9 mouse cellular contexts compared by ENCODE assay signal in genomic region chr13:9314099-9314712, GRCm38 (mm10). TPM values are rescaled to one million over a fixed set of nuclear protein-coding genes. Genes with fewer than 3 reads are reported as not detected.
DNase-seq lines count a peak whose midpoint lies in the region; ATAC-seq lines count a peak whose summit lies in the region.
"Had no signal": no experiment of that assay in that cellular context is flagged by ENCODE, and none has a peak within 500 bp of the region (broad histone marks: within the 10 kb centered on the region; RNA-seq: fewer than 3 reads in every experiment).

No protein-coding gene starts in this region.

- no peak overlapping the region for H3K4me2 ChIP-seq in midbrain, embryonic 14.5 days (ENCODE audit: low read length)
- H3K4me2 ChIP-seq in hindbrain, embryonic 13.5 days, result no peak overlapping the region
- H3K4me2 ChIP-seq in midbrain, embryonic 16.5 days (ENCODE audit: low read length), result no peak overlapping the region
- H3K4me2 ChIP-seq in intestine, embryonic 15.5 days (replicated peaks), result no peak overlapping the region

- no peaks in the 10 kb centered on the region for H3K36me3 ChIP-seq in midbrain, embryonic 14.5 days (ENCODE audit: control insufficient read depth, insufficient read depth, low read length)
- H3K36me3 ChIP-seq in midbrain, embryonic 10.5 days, result no peaks in the 10 kb centered on the region
- H3K36me3 ChIP-seq in hindbrain, embryonic 13.5 days, result no peaks in the 10 kb centered on the region
- H3K36me3 ChIP-seq in midbrain, embryonic 16.5 days (ENCODE audit: control insufficient read depth, insufficient read depth, low read length), result no peaks in the 10 kb centered on the region
- no peaks in the 10 kb centered on the region for H3K36me3 ChIP-seq in intestine, embryonic 15.5 days

- no peak overlapping the region for H3K4me3 ChIP-seq in midbrain, embryonic 14.5 days (replicated peaks; ENCODE audit: low read depth, low read length)
- no peak overlapping the region for H3K4me3 ChIP-seq in midbrain, embryonic 10.5 days
- H3K4me3 ChIP-seq in hindbrain, embryonic 13.5 days, result no peak overlapping the region
- H3K4me3 ChIP-seq in midbrain, embryonic 16.5 days (ENCODE audit: low read depth, low read length), result no peak overlapping the region
- no peak overlapping the region for H3K4me3 ChIP-seq in intestine, embryonic 15.5 days (replicated peaks)
- H3K4me3 ChIP-seq: myocyte had no signal

- H3K27me3 ChIP-seq in midbrain, embryonic 14.5 days (ENCODE audit: control insufficient read depth, insufficient read depth, low read length), result no peaks in the 10 kb centered on the region
- no peaks in the 10 kb centered on the region for H3K27me3 ChIP-seq in midbrain, embryonic 10.5 days (ENCODE audit: low read depth, poor library complexity, severe bottlenecking)
- no peaks in the 10 kb centered on the region for H3K27me3 ChIP-seq in hindbrain, embryonic 13.5 days
- no peaks in the 10 kb centered on the region for H3K27me3 ChIP-seq in midbrain, embryonic 16.5 days (ENCODE audit: control insufficient read depth, insufficient read depth, low read depth, low read length)
- no peaks in the 10 kb centered on the region for H3K27me3 ChIP-seq in intestine, embryonic 15.5 days (replicated peaks)

- peak; percentile 13 to 36 for DNase-seq in cerebellum, adult 18-20 months
- DNase-seq in cerebellum, adult 11-12 months, result no peak
- peak; percentile 29 for DNase-seq in midbrain, embryonic 14.5 days
- no peak for DNase-seq in midbrain, embryonic 10.5 days (ENCODE audit: low spot score)
- no peak for DNase-seq in layer of hippocampus, postnatal 36 days

- H3K9me3 ChIP-seq in midbrain, embryonic 14.5 days (ENCODE audit: control insufficient read depth, low read length), result no peaks in the 10 kb centered on the region
- H3K9me3 ChIP-seq in midbrain, embryonic 10.5 days (replicated peaks), result no peaks in the 10 kb centered on the region
- no peaks in the 10 kb centered on the region for H3K9me3 ChIP-seq in hindbrain, embryonic 13.5 days
- H3K9me3 ChIP-seq in midbrain, embryonic 16.5 days (replicated peaks; ENCODE audit: control insufficient read depth, low read length, poor library complexity, severe bottlenecking), result no peaks in the 10 kb centered on the region
- H3K9me3 ChIP-seq in intestine, embryonic 15.5 days, result no peaks in the 10 kb centered on the region

- no peak for ATAC-seq in midbrain, embryonic 14.5 days (ENCODE audit: low FRiP score, low TSS enrichment)
- ATAC-seq in hindbrain, embryonic 13.5 days (ENCODE audit: low FRiP score), result 0 out of 2 replicates have a peak, but pooled peaks have one; percentile 44
- ATAC-seq in midbrain, embryonic 16.5 days, result 0 out of 2 replicates have a peak, but pooled peaks have one; percentile 27
- ATAC-seq in intestine, embryonic 15.5 days, result no peak

- H3K9ac ChIP-seq in midbrain, embryonic 14.5 days (replicated peaks; ENCODE audit: low read length), result no peak overlapping the region
- H3K9ac ChIP-seq in hindbrain, embryonic 13.5 days, result no peak overlapping the region
- no peak overlapping the region for H3K9ac ChIP-seq in midbrain, embryonic 16.5 days (ENCODE audit: low read depth, low read length)
- no peak overlapping the region for H3K9ac ChIP-seq in intestine, embryonic 15.5 days

- 0 out of 2 replicates have a peak overlapping the region, but pooled peaks have one; percentile 14 for H3K27ac ChIP-seq in midbrain, embryonic 14.5 days (replicated peaks; ENCODE audit: low read depth, low read length)
- H3K27ac ChIP-seq in midbrain, embryonic 10.5 days (replicated peaks), result no peak overlapping the region
- peak overlapping the region; percentile 23; the same call in 1 of the 2 replicates for H3K27ac ChIP-seq in hindbrain, embryonic 13.5 days
- no peak overlapping the region for H3K27ac ChIP-seq in midbrain, embryonic 16.5 days (ENCODE audit: low read length)
- no peak overlapping the region for H3K27ac ChIP-seq in intestine, embryonic 15.5 days

- H3K4me1 ChIP-seq in midbrain, embryonic 14.5 days (ENCODE audit: control insufficient read depth, insufficient read depth, low read length), result peaks cover 5% of the 10 kb centered on the region; the same call in 1 of the 2 replicates
- H3K4me1 ChIP-seq in midbrain, embryonic 10.5 days, result no peaks in the 10 kb centered on the region; the same call in 1 of the 2 replicates
- H3K4me1 ChIP-seq in hindbrain, embryonic 13.5 days (replicated peaks), result peaks cover 17% of the 10 kb centered on the region
- H3K4me1 ChIP-seq in midbrain, embryonic 16.5 days (ENCODE audit: control insufficient read depth, insufficient read depth, low read length), result peaks cover 12% of the 10 kb centered on the region; the same call in 1 of the 2 replicates
- H3K4me1 ChIP-seq in intestine, embryonic 15.5 days (replicated peaks), result 0 out of 2 replicates have a peak, but pooled peaks cover 3% of the 10 kb centered on the region

- 74% methylated on average over 2 of the region's 2 CpGs for WGBS in midbrain, embryonic 14.5 days
- 91% methylated on average over 2 of the region's 2 CpGs for WGBS in midbrain, embryonic 10.5 days
- 41% methylated on average over 2 of the region's 2 CpGs for WGBS in hindbrain, embryonic 13.5 days
- WGBS in midbrain, embryonic 16.5 days, result 74% methylated on average over 2 of the region's 2 CpGs
- WGBS in intestine, embryonic 15.5 days, result 74% methylated on average over 2 of the region's 2 CpGs

RNA-seq across cellular contexts. Expression of gene Dip2c, which starts 37.9 kb away (rescaled TPM):
- polyA plus RNA-seq in midbrain, embryonic 14.5 days (2014; fragmentation: Nextera tagmentation; extraction: Ambion mirVana), result 21.3 and 22.1 TPM in 2 replicates
- polyA plus RNA-seq in midbrain, embryonic 10.5 days (2016; fragmentation: Nextera tagmentation; extraction: Ambion mirVana), result 4.0 and 5.7 TPM in 2 replicates
- polyA plus RNA-seq in hindbrain, embryonic 13.5 days (2015; fragmentation: Nextera tagmentation; extraction: Ambion mirVana), result 10.2 and 10.9 TPM in 2 replicates
- 12.9 and 13.8 TPM in 2 replicates for polyA plus RNA-seq in midbrain, embryonic 16.5 days (2015; fragmentation: Nextera tagmentation; extraction: Ambion mirVana)
- 4.1 and 4.2 TPM in 2 replicates for polyA plus RNA-seq in intestine, embryonic 15.5 days (2015; fragmentation: Nextera tagmentation; extraction: Ambion mirVana)
- 10 to 100 TPM; 65.8 to 70.8 TPM for total RNA-seq in layer of hippocampus, postnatal 36 days (2021)

Comparison
In these comparisons a context has a peak if more than half of its experiments do, and no peak if none do; other contexts are left out.
1. DNase-seq: peak in cerebellum, adult 18-20 months (2 of 2) and midbrain, embryonic 14.5 days (single experiment); none in cerebellum, adult 11-12 months (single experiment), midbrain, embryonic 10.5 days (single experiment) and layer of hippocampus, postnatal 36 days (0 of 2).
2. ATAC-seq: peak in hindbrain, embryonic 13.5 days (single experiment) and midbrain, embryonic 16.5 days (single experiment); none in midbrain, embryonic 14.5 days (single experiment) and intestine, embryonic 15.5 days (single experiment).
3. H3K27ac ChIP-seq: peak in midbrain, embryonic 14.5 days (single experiment) and hindbrain, embryonic 13.5 days (single experiment); none in midbrain, embryonic 10.5 days (single experiment), midbrain, embryonic 16.5 days (single experiment) and intestine, embryonic 15.5 days (single experiment).